Mouse (Mus musculus) left cerebral cortex, adult 18-20 months (tissue): ENCODE data around the gene Srgap3. TPM values are rescaled to one million over a fixed set of nuclear protein-coding genes. Genes with fewer than 3 reads are reported as not detected.
A peak's percentile ranks its signal among the peaks of the same experiment; 100 is the strongest.

Source experiments
- DNase-seq, 2 experiments: peaks; one replicate each; pipeline ENCODE4 v3.0.0; 2021 to 2022; ENCODE audit warnings: low spot score in 2 of 2, mixed read lengths in 1 of 2
- total RNA-seq, 2 experiments: library from RNA; stranded (reverse); gene quantifications; 2 replicates each; pipeline ENCODE4 v1.2.3; 2021

The Srgap3 gene
- total RNA-seq, 2 experiments from 2014 or later, result 217 to 223 TPM

GRCm38 (mm10) chr6:112820298-112820992 is 126.6 kb downstream of the Srgap3 start:
- DNase-seq, result peak; percentile 31 to 56

- no peak for DNase-seq
These were observed 128.6 kb downstream of the Srgap3 start for GRCm38 (mm10) chr6:112818403-112818901.

- DNase-seq, result no peak
These were observed 131.5 kb downstream of the Srgap3 start for GRCm38 (mm10) chr6:112815604-112816003.

GRCm38 (mm10) chr6:112814525-112815086 is 132.5 kb downstream of the Srgap3 start:
- DNase-seq, result no peak

GRCm38 (mm10) chr6:112812884-112813283 is 134.2 kb downstream of the Srgap3 start:
- DNase-seq, result no peak

GRCm38 (mm10) chr6:112810521-112810830 is 136.6 kb downstream of the Srgap3 start:
- DNase-seq, result no peak

GRCm38 (mm10) chr6:112809658-112810520 is 137.2 kb downstream of the Srgap3 start:
- peak; percentile 19 to 43 for DNase-seq

- no peak for DNase-seq
These were observed 138.3 kb downstream of the Srgap3 start for GRCm38 (mm10) chr6:112808738-112809137.

- DNase-seq, result no peak
These were observed 145.1 kb downstream of the Srgap3 start for GRCm38 (mm10) chr6:112801917-112802316.

- DNase-seq, result no peak
These were observed 148.7 kb downstream of the Srgap3 start for GRCm38 (mm10) chr6:112798378-112798777.

- no peak for DNase-seq
These were observed 150.5 kb downstream of the Srgap3 start for GRCm38 (mm10) chr6:112796607-112797006.

- DNase-seq, result no peak
These were observed 153.2 kb downstream of the Srgap3 start for GRCm38 (mm10) chr6:112793887-112794286.

GRCm38 (mm10) chr6:112789901-112790300 is 157.2 kb downstream of the Srgap3 start:
- DNase-seq, result no peak

GRCm38 (mm10) chr6:112788617-112789016 is 158.4 kb downstream of the Srgap3 start:
- no peak for DNase-seq

- DNase-seq, result no peak
These were observed 158.9 kb downstream of the Srgap3 start for GRCm38 (mm10) chr6:112788174-112788573.

- no peak for DNase-seq
These were observed 165.5 kb downstream of the Srgap3 start for GRCm38 (mm10) chr6:112781409-112782093.

GRCm38 (mm10) chr6:112778211-112778610 is 168.9 kb downstream of the Srgap3 start:
- DNase-seq, result peak; percentile 54 to 59

GRCm38 (mm10) chr6:112776718-112777117 is 170.3 kb downstream of the Srgap3 start:
- DNase-seq, result no peak

- no peak for DNase-seq
These were observed 173.3 kb downstream of the Srgap3 start for GRCm38 (mm10) chr6:112773754-112774153.

GRCm38 (mm10) chr6:112770996-112771395 is 176.1 kb downstream of the Srgap3 start:
- DNase-seq, result no peak

GRCm38 (mm10) chr6:112758541-112758940 is 188.5 kb downstream of the Srgap3 start:
- DNase-seq, result no peak
